Mouse (Mus musculus): ENCODE measurements at regions not wholly inside any gene's neighbourhood (a gene's known extent, or its start where the extent isn't known, plus 50 kb on each side); places are given as distances from the start of the nearest gene placed in this dataset.
A peak's percentile ranks its signal among the peaks of the same experiment; 100 is the strongest.

GRCm38 (mm10) chr10:71485063-71485762, 137.7 kb downstream of the Ipmk start:
- TF ChIP-seq CTCF (IDR thresholded peaks at IDR 0.05; ENCODE audit: low read depth), result no peak
- WGBS, result 33% methylated on average over 17 of the region's 17 CpGs
- DNase-seq (ENCODE audit: low spot score) (peak; percentile 78), ATAC-seq (peak; percentile 74)
- Histone ChIP-seq H3K36me3 (ENCODE audit: insufficient read depth, low read length) (no peaks in the 10 kb centered on the region), H3K27me3 (ENCODE audit: insufficient read depth, low read length) (no peaks in the 10 kb centered on the region), H3K4me1 (ENCODE audit: insufficient read depth, low read length) (peaks cover 8% of the 10 kb centered on the region; the same call in 1 of the 2 replicates), H3K9me3 (ENCODE audit: low read length) (no peaks in the 10 kb centered on the region), H3K9ac (replicated peaks; ENCODE audit: low read length) (no peak overlapping the region), H3K4me2 (ENCODE audit: low read depth, low read length) (peak overlapping the region; percentile 48), H3K4me3 (ENCODE audit: low read length) (no peak overlapping the region), H3K27ac (no peak overlapping the region)

- Histone ChIP-seq H3K36me3 (ENCODE audit: insufficient read depth, low read length) (no peaks in the 10 kb centered on the region), H3K9ac (replicated peaks; ENCODE audit: low read length) (no peak overlapping the region), H3K27ac (no peak overlapping the region), H3K4me2 (ENCODE audit: low read depth, low read length) (no peak overlapping the region), H3K9me3 (ENCODE audit: low read length) (no peaks in the 10 kb centered on the region), H3K4me1 (ENCODE audit: insufficient read depth, low read length) (peaks cover 6% of the 10 kb centered on the region; the same call in 1 of the 2 replicates), H3K4me3 (ENCODE audit: low read length) (no peak overlapping the region), H3K27me3 (ENCODE audit: insufficient read depth, low read length) (no peaks in the 10 kb centered on the region)
- no peak for TF ChIP-seq CTCF (IDR thresholded peaks at IDR 0.05; ENCODE audit: low read depth)
- WGBS, result 66% methylated on average over 7 of the region's 7 CpGs
- ATAC-seq (peak; percentile 50; the same call in 1 of the 2 replicates), DNase-seq (ENCODE audit: low spot score) (peak; percentile 35)
These were observed 142.2 kb downstream of the Ipmk start for GRCm38 (mm10) chr10:71489791-71490190.

- Histone ChIP-seq H3K4me3 (ENCODE audit: low read length) (no peak overlapping the region), H3K27ac (no peak overlapping the region), H3K36me3 (ENCODE audit: insufficient read depth, low read length) (no peaks in the 10 kb centered on the region), H3K27me3 (ENCODE audit: insufficient read depth, low read length) (no peaks in the 10 kb centered on the region), H3K4me1 (ENCODE audit: insufficient read depth, low read length) (no peaks in the 10 kb centered on the region), H3K9ac (replicated peaks; ENCODE audit: low read length) (no peak overlapping the region), H3K4me2 (ENCODE audit: low read depth, low read length) (no peak overlapping the region), H3K9me3 (ENCODE audit: low read length) (no peaks in the 10 kb centered on the region)
- DNase-seq (ENCODE audit: low spot score) (no peak), ATAC-seq (no peak)
- 51% methylated on average over 4 of the region's 5 CpGs for WGBS
- no peak for TF ChIP-seq CTCF (IDR thresholded peaks at IDR 0.05; ENCODE audit: low read depth)
These were observed 154.5 kb downstream of the Ipmk start for GRCm38 (mm10) chr10:71502096-71502495.

- ATAC-seq, result no peak
- DNase-seq (ENCODE audit: low spot score), result no peak
- Histone ChIP-seq H3K9me3 (ENCODE audit: low read length) (no peaks in the 10 kb centered on the region), H3K27me3 (ENCODE audit: insufficient read depth, low read length) (no peaks in the 10 kb centered on the region), H3K27ac (no peak overlapping the region), H3K36me3 (ENCODE audit: insufficient read depth, low read length) (no peaks in the 10 kb centered on the region), H3K4me1 (ENCODE audit: insufficient read depth, low read length) (no peaks in the 10 kb centered on the region), H3K4me2 (ENCODE audit: low read depth, low read length) (no peak overlapping the region), H3K4me3 (ENCODE audit: low read length) (no peak overlapping the region), H3K9ac (replicated peaks; ENCODE audit: low read length) (no peak overlapping the region)
- no peak for TF ChIP-seq CTCF (IDR thresholded peaks at IDR 0.05; ENCODE audit: low read depth)
- WGBS, result 89% methylated on average over 1 of the region's 1 CpGs
These were observed 156.7 kb downstream of the Ipmk start for GRCm38 (mm10) chr10:71504219-71504618.

- H3K27me3 ChIP-seq (ENCODE audit: insufficient read depth, low read length), result no peaks in the 10 kb centered on the region
- H3K36me3 ChIP-seq (ENCODE audit: insufficient read depth, low read length), result no peaks in the 10 kb centered on the region
- H3K4me2 ChIP-seq (ENCODE audit: low read depth, low read length), result no peak overlapping the region
- H3K27ac ChIP-seq, result no peak overlapping the region
- no peaks in the 10 kb centered on the region for H3K9me3 ChIP-seq (ENCODE audit: low read length)
- no peak for TF ChIP-seq CTCF (IDR thresholded peaks at IDR 0.05; ENCODE audit: low read depth)
- H3K4me1 ChIP-seq (ENCODE audit: insufficient read depth, low read length), result no peaks in the 10 kb centered on the region
- no peak for DNase-seq (ENCODE audit: low spot score)
- H3K9ac ChIP-seq (replicated peaks; ENCODE audit: low read length), result no peak overlapping the region
- no peak for ATAC-seq
- no peak overlapping the region for H3K4me3 ChIP-seq (ENCODE audit: low read length)
- WGBS, result 75% methylated on average over 2 of the region's 2 CpGs
These were observed 177.7 kb downstream of the Ipmk start for GRCm38 (mm10) chr10:71525290-71525689.

- 90% methylated on average over 2 of the region's 2 CpGs for WGBS
- Histone ChIP-seq H3K9me3 (ENCODE audit: low read length) (no peaks in the 10 kb centered on the region), H3K4me2 (ENCODE audit: low read depth, low read length) (no peak overlapping the region), H3K4me3 (ENCODE audit: low read length) (no peak overlapping the region), H3K9ac (replicated peaks; ENCODE audit: low read length) (no peak overlapping the region), H3K4me1 (ENCODE audit: insufficient read depth, low read length) (no peaks in the 10 kb centered on the region), H3K27ac (no peak overlapping the region), H3K27me3 (ENCODE audit: insufficient read depth, low read length) (no peaks in the 10 kb centered on the region), H3K36me3 (ENCODE audit: insufficient read depth, low read length) (no peaks in the 10 kb centered on the region)
- no peak for TF ChIP-seq CTCF (IDR thresholded peaks at IDR 0.05; ENCODE audit: low read depth)
- ATAC-seq (no peak), DNase-seq (ENCODE audit: low spot score) (no peak)
These were observed 186.2 kb downstream of the Ipmk start for GRCm38 (mm10) chr10:71533759-71534158.

GRCm38 (mm10) chr10:71545489-71545888, 197.9 kb downstream of the Ipmk start:
- 54% methylated on average over 7 of the region's 7 CpGs for WGBS
- Histone ChIP-seq H3K27me3 (ENCODE audit: insufficient read depth, low read length) (no peaks in the 10 kb centered on the region), H3K9ac (replicated peaks; ENCODE audit: low read length) (no peak overlapping the region), H3K27ac (no peak overlapping the region), H3K4me1 (ENCODE audit: insufficient read depth, low read length) (no peaks in the 10 kb centered on the region), H3K4me3 (ENCODE audit: low read length) (no peak overlapping the region), H3K4me2 (ENCODE audit: low read depth, low read length) (no peak overlapping the region), H3K9me3 (ENCODE audit: low read length) (no peaks in the 10 kb centered on the region), H3K36me3 (ENCODE audit: insufficient read depth, low read length) (no peaks in the 10 kb centered on the region)
- ATAC-seq (no peak), DNase-seq (ENCODE audit: low spot score) (no peak)
- TF ChIP-seq CTCF (IDR thresholded peaks at IDR 0.05; ENCODE audit: low read depth), result no peak

Data from hindbrain, postnatal 0 days (tissue).